Mouse (Mus musculus): ENCODE measurements around the gene Spon1. TPM values are rescaled to one million over a fixed set of nuclear protein-coding genes. Genes with fewer than 3 reads are reported as not detected.

The Spon1 gene
- polyA plus RNA-seq, 1 experiment from 2014 or later: 3.1 TPM

- Histone ChIP-seq H3K4me3 (ENCODE audit: low read depth, low read length) (no peak overlapping the region), H3K27ac (replicated peaks) (no peak overlapping the region), H3K27me3 (ENCODE audit: control insufficient read depth, insufficient read depth, low read length) (no peaks in the 10 kb centered on the region), H3K9ac (ENCODE audit: low read length) (no peak overlapping the region), H3K4me1 (replicated peaks; ENCODE audit: control insufficient read depth, insufficient read depth) (no peaks in the 10 kb centered on the region), H3K4me2 (replicated peaks; ENCODE audit: low read depth) (no peak overlapping the region), H3K36me3 (ENCODE audit: control insufficient read depth, insufficient read depth, low read length) (no peaks in the 10 kb centered on the region), H3K9me3 (ENCODE audit: control insufficient read depth, low read length) (no peaks in the 10 kb centered on the region)
- DNase-seq (ENCODE audit: low spot score) (no peak), ATAC-seq (ENCODE audit: low FRiP score, low TSS enrichment) (no peak)
- TF ChIP-seq CTCF (IDR thresholded peaks at IDR 0.05; ENCODE audit: low read depth): no peak
- no peak for TF ChIP-seq EP300 (optimal IDR thresholded peaks at IDR 0.05)
- 74% methylated on average over 3 of the region's 3 CpGs for WGBS
These were observed 261.6 kb downstream of the Spon1 start for GRCm38 (mm10) chr7:114027406-114027805.

- DNase-seq (ENCODE audit: low spot score): no peak
- TF ChIP-seq EP300 (optimal IDR thresholded peaks at IDR 0.05) (no peak), CTCF (IDR thresholded peaks at IDR 0.05; ENCODE audit: low read depth) (no peak)
- WGBS: 95% methylated on average over 5 of the region's 5 CpGs
- H3K4me2 ChIP-seq (replicated peaks; ENCODE audit: low read depth): no peak overlapping the region
- H3K4me3 ChIP-seq (ENCODE audit: low read depth, low read length): no peak overlapping the region
- no peak overlapping the region for H3K9ac ChIP-seq (ENCODE audit: low read length)
- no peaks in the 10 kb centered on the region for H3K4me1 ChIP-seq (replicated peaks; ENCODE audit: control insufficient read depth, insufficient read depth)
- no peaks in the 10 kb centered on the region for H3K36me3 ChIP-seq (ENCODE audit: control insufficient read depth, insufficient read depth, low read length)
- ATAC-seq (ENCODE audit: low FRiP score, low TSS enrichment): no peak
- H3K27ac ChIP-seq (replicated peaks): no peak overlapping the region
- no peaks in the 10 kb centered on the region for H3K9me3 ChIP-seq (ENCODE audit: control insufficient read depth, low read length)
- H3K27me3 ChIP-seq (ENCODE audit: control insufficient read depth, insufficient read depth, low read length): no peaks in the 10 kb centered on the region
These were observed 263.0 kb downstream of the Spon1 start for GRCm38 (mm10) chr7:114028828-114029227.

GRCm38 (mm10) chr7:114029596-114029995, 263.8 kb downstream of the Spon1 start:
- Histone ChIP-seq H3K4me3 (ENCODE audit: low read depth, low read length) (no peak overlapping the region), H3K27ac (replicated peaks) (no peak overlapping the region), H3K36me3 (ENCODE audit: control insufficient read depth, insufficient read depth, low read length) (no peaks in the 10 kb centered on the region), H3K9ac (ENCODE audit: low read length) (no peak overlapping the region), H3K27me3 (ENCODE audit: control insufficient read depth, insufficient read depth, low read length) (no peaks in the 10 kb centered on the region), H3K4me1 (replicated peaks; ENCODE audit: control insufficient read depth, insufficient read depth) (no peaks in the 10 kb centered on the region), H3K4me2 (replicated peaks; ENCODE audit: low read depth) (no peak overlapping the region), H3K9me3 (ENCODE audit: control insufficient read depth, low read length) (no peaks in the 10 kb centered on the region)
- peak; percentile 29 for DNase-seq (ENCODE audit: low spot score)
- 52% methylated on average over 6 of the region's 6 CpGs for WGBS
- peak; percentile 84 for ATAC-seq (ENCODE audit: low FRiP score, low TSS enrichment)
- TF ChIP-seq EP300 (optimal IDR thresholded peaks at IDR 0.05) (no peak), CTCF (IDR thresholded peaks at IDR 0.05; ENCODE audit: low read depth) (no peak)

- DNase-seq (ENCODE audit: low spot score): no peak
- Histone ChIP-seq H3K4me3 (ENCODE audit: low read depth, low read length) (no peak overlapping the region), H3K4me2 (replicated peaks; ENCODE audit: low read depth) (no peak overlapping the region), H3K9me3 (ENCODE audit: control insufficient read depth, low read length) (no peaks in the 10 kb centered on the region), H3K27me3 (ENCODE audit: control insufficient read depth, insufficient read depth, low read length) (no peaks in the 10 kb centered on the region), H3K27ac (replicated peaks) (no peak overlapping the region), H3K9ac (ENCODE audit: low read length) (no peak overlapping the region), H3K36me3 (ENCODE audit: control insufficient read depth, insufficient read depth, low read length) (no peaks in the 10 kb centered on the region; the same call in 1 of the 2 replicates), H3K4me1 (replicated peaks; ENCODE audit: control insufficient read depth, insufficient read depth) (no peaks in the 10 kb centered on the region)
- TF ChIP-seq EP300 (optimal IDR thresholded peaks at IDR 0.05) (no peak), CTCF (IDR thresholded peaks at IDR 0.05; ENCODE audit: low read depth) (no peak)
- WGBS: 81% methylated on average over 4 of the region's 4 CpGs
- no peak; the same call in 1 of the 2 replicates for ATAC-seq (ENCODE audit: low FRiP score, low TSS enrichment)
These were observed 271.4 kb downstream of the Spon1 start for GRCm38 (mm10) chr7:114037237-114037636.

GRCm38 (mm10) chr7:114041349-114041748, 275.6 kb downstream of the Spon1 start:
- Histone ChIP-seq H3K4me1 (replicated peaks; ENCODE audit: control insufficient read depth, insufficient read depth) (no peaks in the 10 kb centered on the region), H3K9me3 (ENCODE audit: control insufficient read depth, low read length) (no peaks in the 10 kb centered on the region), H3K27ac (replicated peaks) (no peak overlapping the region), H3K27me3 (ENCODE audit: control insufficient read depth, insufficient read depth, low read length) (no peaks in the 10 kb centered on the region), H3K4me2 (replicated peaks; ENCODE audit: low read depth) (no peak overlapping the region), H3K36me3 (ENCODE audit: control insufficient read depth, insufficient read depth, low read length) (no peaks in the 10 kb centered on the region; the same call in 1 of the 2 replicates), H3K4me3 (ENCODE audit: low read depth, low read length) (no peak overlapping the region), H3K9ac (ENCODE audit: low read length) (no peak overlapping the region)
- no peak for TF ChIP-seq EP300 (optimal IDR thresholded peaks at IDR 0.05)
- TF ChIP-seq CTCF (IDR thresholded peaks at IDR 0.05; ENCODE audit: low read depth): no peak
- WGBS: 81% methylated on average over 4 of the region's 4 CpGs
- ATAC-seq (ENCODE audit: low FRiP score, low TSS enrichment) (no peak), DNase-seq (ENCODE audit: low spot score) (no peak)

GRCm38 (mm10) chr7:114042973-114043928, 277.5 kb downstream of the Spon1 start:
- Histone ChIP-seq H3K4me1 (replicated peaks; ENCODE audit: control insufficient read depth, insufficient read depth) (no peaks in the 10 kb centered on the region), H3K27me3 (ENCODE audit: control insufficient read depth, insufficient read depth, low read length) (no peaks in the 10 kb centered on the region), H3K27ac (replicated peaks) (peak overlapping the region; percentile 63), H3K36me3 (ENCODE audit: control insufficient read depth, insufficient read depth, low read length) (peaks cover 2% of the 10 kb centered on the region; the same call in 1 of the 2 replicates), H3K9ac (ENCODE audit: low read length) (no peak overlapping the region), H3K9me3 (ENCODE audit: control insufficient read depth, low read length) (no peaks in the 10 kb centered on the region), H3K4me2 (replicated peaks; ENCODE audit: low read depth) (no peak overlapping the region), H3K4me3 (ENCODE audit: low read depth, low read length) (no peak overlapping the region)
- WGBS: 74% methylated on average over 26 of the region's 26 CpGs
- DNase-seq (ENCODE audit: low spot score): peak; percentile 73
- peak; percentile 89 for ATAC-seq (ENCODE audit: low FRiP score, low TSS enrichment)
- TF ChIP-seq CTCF (IDR thresholded peaks at IDR 0.05; ENCODE audit: low read depth): no peak
- no peak for TF ChIP-seq EP300 (optimal IDR thresholded peaks at IDR 0.05)
